Mouse (Mus musculus): ENCODE measurements at regions not wholly inside any gene's neighbourhood (a gene's known extent, or its start where the extent isn't known, plus 50 kb on each side); places are given as distances from the start of the nearest gene placed in this dataset.

GRCm38 (mm10) chr7:83015756-83016155, 148.6 kb downstream of the Mex3b start:
- in situ Hi-C loops (cut with MboI; ENCODE audit: low pct_unique_long_range_greater_than_20kb in 1 of 2, low sequenced_read_pairs in 2 of 2, unreplicated experiment in 1 of 2) = no loop called here

- in situ Hi-C loops (cut with MboI; ENCODE audit: low pct_unique_long_range_greater_than_20kb in 1 of 2, low sequenced_read_pairs in 2 of 2, unreplicated experiment in 1 of 2) = no loop called here
These were observed 149.4 kb downstream of the Mex3b start for GRCm38 (mm10) chr7:83016566-83016965.

- in situ Hi-C loops (cut with MboI; ENCODE audit: low pct_unique_long_range_greater_than_20kb in 1 of 2, low sequenced_read_pairs in 2 of 2, unreplicated experiment in 1 of 2) = no loop called here
These were observed 153.5 kb downstream of the Mex3b start for GRCm38 (mm10) chr7:83020584-83020983.

- in situ Hi-C loops (cut with MboI; ENCODE audit: low pct_unique_long_range_greater_than_20kb in 1 of 2, low sequenced_read_pairs in 2 of 2, unreplicated experiment in 1 of 2) = no loop called here
These were observed 156.9 kb downstream of the Mex3b start for GRCm38 (mm10) chr7:83023990-83024389.

GRCm38 (mm10) chr7:83031101-83031500, 164.0 kb downstream of the Mex3b start:
- in situ Hi-C loops (cut with MboI; ENCODE audit: low pct_unique_long_range_greater_than_20kb in 1 of 2, low sequenced_read_pairs in 2 of 2, unreplicated experiment in 1 of 2) = no loop called here

- in situ Hi-C loops (cut with MboI; ENCODE audit: low pct_unique_long_range_greater_than_20kb in 1 of 2, low sequenced_read_pairs in 2 of 2, unreplicated experiment in 1 of 2) = no loop called here
These were observed 164.9 kb downstream of the Mex3b start for GRCm38 (mm10) chr7:83032025-83032424.

- in situ Hi-C loops (cut with MboI; ENCODE audit: low pct_unique_long_range_greater_than_20kb in 1 of 2, low sequenced_read_pairs in 2 of 2, unreplicated experiment in 1 of 2) = no loop called here
These were observed 165.8 kb downstream of the Mex3b start for GRCm38 (mm10) chr7:83032924-83033323.

GRCm38 (mm10) chr7:83035190-83035589, 168.1 kb downstream of the Mex3b start:
- in situ Hi-C loops (cut with MboI; ENCODE audit: low pct_unique_long_range_greater_than_20kb in 1 of 2, low sequenced_read_pairs in 2 of 2, unreplicated experiment in 1 of 2) = no loop called here

- in situ Hi-C loops (cut with MboI; ENCODE audit: low pct_unique_long_range_greater_than_20kb in 1 of 2, low sequenced_read_pairs in 2 of 2, unreplicated experiment in 1 of 2) = no loop called here
These were observed 169.3 kb downstream of the Mex3b start for GRCm38 (mm10) chr7:83036397-83036796.

GRCm38 (mm10) chr7:83037100-83037499, 170.0 kb downstream of the Mex3b start:
- in situ Hi-C loops (cut with MboI; ENCODE audit: low pct_unique_long_range_greater_than_20kb in 1 of 2, low sequenced_read_pairs in 2 of 2, unreplicated experiment in 1 of 2) = no loop called here

GRCm38 (mm10) chr7:83037714-83038113, 170.6 kb downstream of the Mex3b start:
- in situ Hi-C loops (cut with MboI; ENCODE audit: low pct_unique_long_range_greater_than_20kb in 1 of 2, low sequenced_read_pairs in 2 of 2, unreplicated experiment in 1 of 2) = no loop called here

- in situ Hi-C loops (cut with MboI; ENCODE audit: low pct_unique_long_range_greater_than_20kb in 1 of 2, low sequenced_read_pairs in 2 of 2, unreplicated experiment in 1 of 2) = no loop called here
These were observed 176.6 kb downstream of the Mex3b start for GRCm38 (mm10) chr7:83043746-83044145.

GRCm38 (mm10) chr7:83045266-83045665, 178.1 kb downstream of the Mex3b start:
- in situ Hi-C loops (cut with MboI; ENCODE audit: low pct_unique_long_range_greater_than_20kb in 1 of 2, low sequenced_read_pairs in 2 of 2, unreplicated experiment in 1 of 2) = no loop called here

- in situ Hi-C loops (cut with MboI; ENCODE audit: low pct_unique_long_range_greater_than_20kb in 1 of 2, low sequenced_read_pairs in 2 of 2, unreplicated experiment in 1 of 2) = no loop called here
These were observed 182.9 kb downstream of the Mex3b start for GRCm38 (mm10) chr7:83050011-83050410.

GRCm38 (mm10) chr7:83050833-83051497, 183.8 kb downstream of the Mex3b start:
- in situ Hi-C loops (cut with MboI; ENCODE audit: low pct_unique_long_range_greater_than_20kb in 1 of 2, low sequenced_read_pairs in 2 of 2, unreplicated experiment in 1 of 2) = no loop called here

GRCm38 (mm10) chr7:83056101-83056935, 189.2 kb downstream of the Mex3b start:
- in situ Hi-C loops (cut with MboI; ENCODE audit: low pct_unique_long_range_greater_than_20kb in 1 of 2, low sequenced_read_pairs in 2 of 2, unreplicated experiment in 1 of 2) = no loop called here

GRCm38 (mm10) chr7:83060318-83060717, 193.2 kb downstream of the Mex3b start:
- in situ Hi-C loops (cut with MboI; ENCODE audit: low pct_unique_long_range_greater_than_20kb in 1 of 2, low sequenced_read_pairs in 2 of 2, unreplicated experiment in 1 of 2) = no loop called here

GRCm38 (mm10) chr7:83060733-83061132, 193.6 kb downstream of the Mex3b start:
- in situ Hi-C loops (cut with MboI; ENCODE audit: low pct_unique_long_range_greater_than_20kb in 1 of 2, low sequenced_read_pairs in 2 of 2, unreplicated experiment in 1 of 2) = no loop called here

- in situ Hi-C loops (cut with MboI; ENCODE audit: low pct_unique_long_range_greater_than_20kb in 1 of 2, low sequenced_read_pairs in 2 of 2, unreplicated experiment in 1 of 2) = no loop called here
These were observed 194.2 kb downstream of the Mex3b start for GRCm38 (mm10) chr7:83061197-83061893.
